ENCODE assay signal across 8 mouse cellular contexts in genomic region chr5:122421271-122422068, GRCm38 (mm10). TPM values are rescaled to one million over a fixed set of nuclear protein-coding genes. Genes with fewer than 3 reads are reported as not detected.
DNase-seq lines count a peak whose midpoint lies in the region; ATAC-seq and TF ChIP-seq lines count a peak whose summit lies in the region.

Gene Anapc7, plus strand, starts transcription at chr5:122421693.

- peak within 1 kb of the TSS; percentile 88 for H3K4me3 ChIP-seq in thymus, adult 2 months (ENCODE audit: control insufficient read depth, insufficient read depth, low read length)
- peak within 1 kb of the TSS; percentile 70 for H3K4me3 ChIP-seq in cortical plate, adult 2 months (ENCODE audit: insufficient read depth, low read length)
- peak within 1 kb of the TSS; percentile 98 for H3K4me3 ChIP-seq in heart, embryonic 11.5 days (ENCODE audit: low read depth, low read length)
- H3K4me3 ChIP-seq in midbrain, embryonic 12.5 days = peak within 1 kb of the TSS; percentile 99

- H3K4me2 ChIP-seq in heart, embryonic 11.5 days = peak within 1 kb of the TSS; percentile 96
- H3K4me2 ChIP-seq in midbrain, embryonic 12.5 days (replicated peaks) = peak within 1 kb of the TSS; percentile 98

- TF ChIP-seq POLR2A in thymus, adult 2 months (IDR thresholded peaks at IDR 0.05; ENCODE audit: control insufficient read depth, extremely low read depth, insufficient read depth, low read length, poor library complexity) = no peak
- TF ChIP-seq POLR2A in cortical plate, adult 2 months (IDR thresholded peaks at IDR 0.05; ENCODE audit: extremely low read depth, insufficient read depth, low read length) = no peak

- no peak for TF ChIP-seq CTCF in thymus, adult 2 months (IDR thresholded peaks at IDR 0.05; ENCODE audit: borderline replicate concordance, control insufficient read depth, extremely low read depth, insufficient read depth, low read length, poor library complexity)
- no peak for TF ChIP-seq CTCF in cortical plate, adult 2 months (IDR thresholded peaks at IDR 0.05; ENCODE audit: extremely low read depth, insufficient read depth, low read length)

- H3K4me1 ChIP-seq in thymus, adult 2 months (replicated peaks; ENCODE audit: control insufficient read depth, insufficient read depth, low read length) = peaks cover 13% of the 10 kb centered on the region
- peaks cover 2% of the 10 kb centered on the region; the same call in 1 of the 2 replicates for H3K4me1 ChIP-seq in cortical plate, adult 2 months (ENCODE audit: control insufficient read depth, insufficient read depth, low read length)
- peaks cover 9% of the 10 kb centered on the region for H3K4me1 ChIP-seq in heart, embryonic 11.5 days (ENCODE audit: control insufficient read depth, insufficient read depth, low read length)
- peaks cover 16% of the 10 kb centered on the region for H3K4me1 ChIP-seq in midbrain, embryonic 12.5 days

- H3K27ac ChIP-seq in thymus, adult 2 months (ENCODE audit: control insufficient read depth, insufficient read depth, low read length) = peak within 1 kb of the TSS; percentile 60; the same call in 1 of the 2 replicates
- 0 out of 2 replicates have a peak within 1 kb of the TSS, but pooled peaks have one; percentile 26 for H3K27ac ChIP-seq in cortical plate, adult 2 months (ENCODE audit: insufficient read depth, low read length)
- H3K27ac ChIP-seq in heart, embryonic 11.5 days (ENCODE audit: low read depth, low read length) = peak within 1 kb of the TSS; percentile 84
- peak within 1 kb of the TSS; percentile 93 for H3K27ac ChIP-seq in midbrain, embryonic 12.5 days (replicated peaks)

- H3K27me3 ChIP-seq in thymus, adult 2 months (ENCODE audit: control insufficient read depth, insufficient read depth, low read length) = no peaks in the 10 kb centered on the region
- H3K27me3 ChIP-seq in heart, embryonic 11.5 days (ENCODE audit: control insufficient read depth, insufficient read depth, low read length) = no peaks in the 10 kb centered on the region
- no peaks in the 10 kb centered on the region for H3K27me3 ChIP-seq in midbrain, embryonic 12.5 days

- DNase-seq in thymus, adult 2 months = no peak
- DNase-seq in thymus, postnatal 36 days = no peak
- DNase-seq in layer of hippocampus, postnatal 10 days (ENCODE audit: low spot score in 2 of 2) = no peak
- no peak for DNase-seq in ovary, postnatal 10 days (ENCODE audit: low spot score)
- no peak for DNase-seq in testis, postnatal 14 days (ENCODE audit: low spot score)

- no peaks in the 10 kb centered on the region for H3K36me3 ChIP-seq in thymus, adult 2 months (ENCODE audit: control insufficient read depth, insufficient read depth, low read length)
- no peaks in the 10 kb centered on the region for H3K36me3 ChIP-seq in heart, embryonic 11.5 days (ENCODE audit: control insufficient read depth, insufficient read depth, low read length)
- no peaks in the 10 kb centered on the region for H3K36me3 ChIP-seq in midbrain, embryonic 12.5 days

- 0 out of 2 replicates have a peak, but pooled peaks have one; percentile 40 for ATAC-seq in heart, embryonic 11.5 days (replicated peaks; ENCODE audit: insufficient number of reproducible peaks, low FRiP score, low TSS enrichment)
- ATAC-seq in midbrain, embryonic 12.5 days (ENCODE audit: low FRiP score, low read depth) = no peak

- no peaks in the 10 kb centered on the region for H3K9me3 ChIP-seq in heart, embryonic 11.5 days (replicated peaks; ENCODE audit: control insufficient read depth, low read length)
- no peaks in the 10 kb centered on the region for H3K9me3 ChIP-seq in midbrain, embryonic 12.5 days

- WGBS in thymus, adult 2 months = 20% methylated on average over 17 of the region's 17 CpGs
- 22% methylated on average over 17 of the region's 17 CpGs for WGBS in heart, embryonic 11.5 days (ENCODE audit: insufficient replicate concordance)
- WGBS in midbrain, embryonic 12.5 days = 25% methylated on average over 17 of the region's 17 CpGs

- peak within 1 kb of the TSS; percentile 98 for H3K9ac ChIP-seq in heart, embryonic 11.5 days (ENCODE audit: low read depth, low read length)
- peak within 1 kb of the TSS; percentile 90 for H3K9ac ChIP-seq in midbrain, embryonic 12.5 days (replicated peaks)

RNA-seq across cellular contexts. Expression of gene Anapc7, which starts in this region (rescaled TPM):
- polyA plus RNA-seq in thymus, adult 2 months (2012; rRNA removed) = 39.9 and 48.2 TPM in 2 replicates
- polyA plus RNA-seq in cortical plate, adult 2 months (2012; rRNA removed) = 34.1 and 38.7 TPM in 2 replicates
- polyA plus RNA-seq in heart, embryonic 11.5 days (2014; fragmentation: Nextera tagmentation; extraction: Ambion mirVana) = 20.9 and 22.1 TPM in 2 replicates
- total RNA-seq in layer of hippocampus, postnatal 10 days (2021) = 10 to 100 TPM; 35.1 to 37.9 TPM
- 52.1 and 53.6 TPM in 2 replicates for polyA plus RNA-seq in midbrain, embryonic 12.5 days (2016; fragmentation: Nextera tagmentation; extraction: Ambion mirVana)

Comparison
In these comparisons a context has a peak if more than half of its experiments do, and no peak if none do; other contexts are left out.
1. H3K27ac ChIP-seq: peak in every context shown above with its lines; median percentile 93 in midbrain, embryonic 12.5 days; 84 in heart, embryonic 11.5 days; 60 in thymus, adult 2 months; 26 in cortical plate, adult 2 months.